Mouse (Mus musculus) embryo, embryonic 11.5 days (tissue): Measurements from ENCODE around the gene Cntn3.
A peak's percentile ranks its signal among the peaks of the same experiment; 100 is the strongest.
"Not testable (repeated sequence)": the region's sequence is repeated elsewhere in the genome, so short reads cannot be mapped to it uniquely, and the experiment has no call there.

ENCODE experiments used
- DNase-seq: peaks from one replicate; pipeline ENCODE4 v3.0.0-alpha.2; 2012; ENCODE audit warnings: low read depth, low spot score

The Cntn3 gene

DNA sequence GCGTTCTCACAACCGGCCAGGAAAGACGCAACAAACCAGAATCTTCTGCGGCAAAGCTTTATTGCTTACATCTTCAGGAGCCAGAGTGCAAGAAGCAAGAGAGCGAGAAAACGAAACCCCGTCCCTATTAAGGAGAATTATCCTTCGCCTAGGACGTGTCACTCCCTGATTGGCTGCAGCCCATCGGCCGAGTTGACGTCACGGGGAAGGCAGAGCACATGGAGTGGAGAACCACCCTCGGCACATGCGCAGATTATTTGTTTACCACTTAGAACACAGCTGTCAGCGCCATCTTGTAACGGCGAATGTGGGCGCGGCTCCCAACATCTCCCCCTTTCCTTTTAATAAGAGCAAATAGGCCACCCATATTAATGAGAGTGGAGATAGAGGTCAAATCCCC is at the start of gene Cntn3:
TSS of gene Cntn3 (minus strand) at position 101 of the 400 bp plus-strand sequence.
- DNase-seq, result not testable (repeated sequence)

DNA sequence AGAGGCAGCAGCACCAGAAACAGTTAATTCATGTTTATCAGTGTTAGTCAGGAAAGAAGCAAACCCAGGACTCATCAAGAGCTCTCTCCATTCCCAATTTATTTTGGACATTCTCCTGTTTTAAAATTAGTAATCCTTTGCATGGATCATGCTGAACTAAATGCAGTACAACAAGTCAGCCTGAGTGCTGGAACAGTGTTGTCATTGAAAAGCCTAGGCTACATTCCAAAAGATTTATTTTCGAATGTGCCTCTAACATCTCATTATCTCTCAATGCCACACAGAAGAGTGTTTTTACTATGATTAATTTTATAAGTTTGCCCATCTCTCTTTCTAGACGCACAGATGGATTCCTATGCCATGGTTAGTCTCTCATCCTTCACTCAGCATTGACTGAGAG is 27.9 kb upstream of the Cntn3 start:
- DNase-seq, result no peak

DNA sequence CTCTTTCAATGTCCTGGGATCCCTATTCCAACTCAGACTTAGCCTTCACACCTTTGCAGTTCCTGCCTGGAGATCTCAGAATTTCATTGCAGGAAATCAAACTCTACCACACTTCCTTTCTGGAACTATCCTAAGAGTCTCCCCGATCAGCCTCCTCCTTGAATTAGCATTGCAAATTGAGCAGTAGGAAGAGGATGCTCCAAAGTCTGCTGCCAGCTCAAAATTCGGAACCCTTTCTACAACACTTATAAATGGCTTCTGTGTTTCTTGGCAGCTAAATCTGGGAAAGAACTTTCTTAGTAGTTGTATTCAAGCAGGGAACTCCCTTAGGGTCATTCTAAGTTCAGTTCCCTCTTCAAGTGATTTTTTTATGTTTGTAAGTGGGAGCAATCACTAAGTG is 24.9 kb upstream of the Cntn3 start:
- no peak for DNase-seq

DNA sequence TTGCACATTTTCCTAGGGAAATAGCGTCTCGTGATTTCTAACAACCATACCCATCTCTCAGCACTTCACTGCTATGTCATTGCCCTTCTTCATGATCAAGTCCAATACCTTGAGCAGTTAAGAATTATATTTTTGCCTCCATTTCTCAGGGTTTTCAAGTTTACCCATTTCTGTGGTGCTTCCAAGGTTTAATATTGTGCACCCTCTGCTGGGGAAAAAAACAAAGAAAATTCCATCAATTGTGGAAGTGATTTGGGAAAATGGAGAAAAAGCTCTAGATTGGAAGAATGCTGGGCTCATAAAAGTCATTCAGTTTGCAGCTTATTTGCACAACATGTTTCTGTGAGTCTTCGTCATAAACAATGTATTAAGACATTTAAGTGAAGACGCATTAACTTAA is 17.2 kb upstream of the Cntn3 start:
- no peak for DNase-seq

DNA sequence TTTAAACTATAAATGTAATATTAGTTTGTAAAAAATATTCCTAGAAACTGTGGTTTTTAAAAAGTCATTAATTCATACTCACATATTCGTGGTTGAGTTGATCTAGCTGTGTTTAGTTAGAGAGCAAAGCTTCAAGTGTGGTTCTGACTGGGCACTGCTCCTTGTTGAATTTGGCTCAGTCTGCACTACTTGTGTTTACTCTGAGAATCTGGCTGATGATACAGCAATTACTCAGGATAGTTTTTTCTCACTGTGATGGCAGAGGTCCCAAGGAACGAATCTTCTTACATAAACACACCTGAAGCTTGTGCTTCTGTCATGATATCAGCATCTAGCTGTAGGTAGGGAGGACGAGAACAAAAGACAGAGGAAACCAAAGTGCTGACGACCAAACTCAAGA is 16.4 kb upstream of the Cntn3 start:
- no peak for DNase-seq

DNA sequence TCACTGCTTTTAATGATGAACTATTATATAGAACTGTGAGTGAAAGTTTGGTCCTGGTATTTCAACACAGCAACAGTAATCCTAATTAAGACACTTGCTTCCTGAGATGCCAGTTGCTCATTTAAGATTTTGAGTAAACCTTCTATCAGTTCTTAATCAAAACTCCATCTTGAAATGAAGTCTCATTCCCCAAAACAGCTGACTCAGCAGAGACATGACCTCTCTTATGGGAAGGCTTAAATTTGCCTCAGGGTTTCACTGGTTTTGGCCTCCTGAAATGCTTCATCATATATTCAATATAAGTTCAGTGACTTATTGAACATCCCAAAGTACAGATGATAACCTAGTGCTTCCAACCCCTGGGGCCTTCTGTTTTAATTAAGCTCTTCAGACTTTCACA is 13.2 kb upstream of the Cntn3 start:
- no peak for DNase-seq

DNA sequence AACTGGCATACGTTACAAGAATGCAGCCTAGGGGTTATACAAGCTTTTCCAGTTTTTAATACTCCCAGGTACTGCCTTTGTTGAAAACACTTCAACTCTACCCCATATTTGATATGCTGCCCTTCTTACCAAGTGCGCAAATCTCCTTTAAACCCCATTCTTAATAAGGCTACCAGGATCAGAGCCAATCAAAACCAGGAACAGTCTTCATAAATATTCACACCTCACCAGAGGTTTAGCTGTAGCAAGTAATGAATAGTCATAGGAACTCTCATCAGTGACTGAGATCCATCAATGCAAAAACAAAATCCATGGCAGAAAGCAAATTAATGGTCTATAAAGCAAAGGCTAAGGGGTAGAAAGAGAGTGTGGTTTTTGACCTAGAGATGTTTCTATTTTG is 10.7 kb upstream of the Cntn3 start:
- DNase-seq, result no peak

DNA sequence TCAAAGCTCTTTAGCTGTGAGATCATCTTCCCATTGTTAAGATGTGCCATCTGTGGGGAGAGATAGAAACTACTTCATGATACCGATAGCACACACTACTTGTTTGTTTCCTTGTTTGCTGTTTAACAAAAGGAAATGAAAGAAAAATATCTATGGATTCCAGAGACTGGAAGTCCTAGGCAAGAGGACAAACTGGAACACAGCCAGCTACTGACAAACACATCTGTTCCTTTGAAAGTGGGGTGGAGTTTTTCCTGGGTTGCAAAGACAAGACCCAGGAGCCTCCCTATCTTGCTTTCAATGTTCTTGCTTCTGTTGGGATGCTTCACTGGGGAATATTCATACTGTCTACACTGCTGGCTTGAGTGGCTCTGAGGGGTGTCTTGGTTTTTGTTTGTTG is 5.4 kb downstream of the Cntn3 start:
- DNase-seq, result no peak

DNA sequence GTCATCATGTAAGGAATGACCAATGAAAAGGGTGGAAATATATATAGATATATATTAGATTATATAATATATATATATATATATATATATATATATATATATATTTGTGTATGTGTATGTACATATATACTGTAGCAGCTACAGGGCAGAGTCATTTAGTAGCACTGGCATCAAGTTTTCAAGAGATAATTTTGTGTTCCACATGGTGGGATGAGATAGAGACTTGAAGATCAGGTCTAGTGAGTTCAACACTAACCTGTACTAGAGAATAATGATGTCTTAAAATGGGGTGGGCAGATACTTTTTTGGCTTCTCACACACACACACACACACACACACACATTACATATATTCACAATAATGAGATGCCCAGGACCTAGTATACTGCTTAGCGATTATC is 7.7 kb downstream of the Cntn3 start:
- no peak for DNase-seq

DNA sequence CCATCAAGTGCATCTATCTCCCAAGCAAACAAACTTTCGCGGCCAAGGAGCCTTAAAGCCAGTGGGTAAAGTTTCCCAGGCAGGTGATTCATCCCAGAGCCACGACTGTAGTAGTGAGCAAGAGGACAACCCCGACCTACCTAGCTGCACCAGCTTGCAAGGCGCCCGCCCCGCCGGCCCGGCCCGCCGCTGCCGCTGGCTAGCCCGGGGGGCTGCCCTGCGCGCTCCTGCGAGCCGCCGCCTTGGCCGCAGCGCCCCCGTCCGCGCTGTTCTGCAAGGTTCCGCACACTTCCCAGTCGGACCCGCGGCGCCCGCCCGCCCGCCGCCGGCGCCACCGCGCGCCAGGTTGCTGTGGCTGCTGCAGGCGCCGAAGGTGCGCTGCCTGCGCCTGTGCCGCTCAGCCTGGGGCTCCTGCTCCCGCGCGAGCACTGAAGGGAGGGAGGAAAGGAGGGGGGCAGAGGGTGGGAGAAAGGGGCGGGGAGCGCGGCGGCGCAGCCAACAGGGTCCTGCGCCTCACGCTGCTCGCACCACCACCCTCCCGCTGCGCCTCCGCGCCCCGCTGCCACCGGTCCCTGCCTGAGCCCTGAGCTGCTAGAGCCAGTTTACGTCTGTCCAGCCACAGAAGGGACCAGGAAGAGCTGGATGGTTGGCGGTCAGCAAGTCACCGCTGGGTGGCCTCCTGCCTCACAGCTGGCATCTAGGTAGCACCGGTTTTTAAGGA is 8.7 kb downstream of the Cntn3 start:
- DNase-seq, result peak; percentile 64

DNA sequence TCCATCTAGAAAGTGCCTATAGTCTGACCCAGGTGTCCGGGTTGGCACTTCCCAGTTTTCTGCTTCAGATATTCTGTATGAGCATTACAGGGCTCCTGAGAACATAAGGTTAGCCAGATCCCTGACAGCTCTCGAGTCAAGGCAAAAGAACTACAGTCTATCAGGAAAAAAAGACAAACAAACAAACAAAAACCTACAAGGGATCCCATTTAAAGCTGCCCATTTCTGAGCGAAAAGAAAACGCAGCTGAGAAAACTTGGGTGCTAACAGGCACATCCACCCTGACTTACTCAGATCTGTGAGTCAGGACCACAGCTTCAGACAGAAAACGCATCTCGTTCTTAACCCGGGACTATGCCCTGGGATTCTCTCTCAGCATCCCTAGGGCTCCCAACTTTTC is 9.5 kb downstream of the Cntn3 start:
- no peak for DNase-seq

DNA sequence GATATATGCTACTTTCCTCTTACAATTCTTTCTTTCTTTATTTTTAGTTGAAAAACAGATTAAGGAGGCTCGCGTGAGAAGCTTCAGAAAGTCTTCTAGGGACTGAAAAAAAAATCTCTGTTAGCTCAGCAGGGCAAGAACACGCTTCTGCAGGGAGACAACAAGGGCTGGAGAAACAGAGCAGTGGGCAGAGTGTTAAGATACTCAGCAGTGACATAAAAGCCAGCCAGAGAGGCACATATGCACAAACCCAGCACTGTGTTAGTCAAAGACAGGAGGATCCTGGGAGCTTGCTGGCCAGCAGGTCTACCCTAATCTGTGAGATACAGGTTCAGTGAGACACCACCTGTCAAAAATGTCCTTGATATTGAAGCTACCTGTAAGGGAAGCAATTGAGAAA is 15.4 kb downstream of the Cntn3 start:
- no peak for DNase-seq

DNA sequence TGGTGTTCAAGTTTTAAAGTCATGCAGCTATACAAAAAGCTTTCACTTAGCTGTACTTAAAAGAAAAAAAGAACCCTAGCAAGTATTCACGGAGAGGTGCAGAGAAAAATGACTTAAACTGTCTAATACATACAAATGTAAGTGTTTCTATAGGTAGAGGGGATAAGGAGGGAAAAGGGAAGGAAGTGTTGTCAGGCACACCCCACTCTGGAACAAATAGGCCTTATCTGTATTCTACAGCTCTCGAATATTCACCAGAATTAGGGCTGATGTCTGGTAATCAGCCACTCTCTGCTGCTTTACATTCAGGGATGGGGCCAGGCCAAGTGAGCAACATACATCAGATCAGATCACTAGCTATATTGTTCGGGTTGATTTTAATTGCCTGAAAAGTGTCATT is 16.4 kb downstream of the Cntn3 start:
- DNase-seq, result no peak

DNA sequence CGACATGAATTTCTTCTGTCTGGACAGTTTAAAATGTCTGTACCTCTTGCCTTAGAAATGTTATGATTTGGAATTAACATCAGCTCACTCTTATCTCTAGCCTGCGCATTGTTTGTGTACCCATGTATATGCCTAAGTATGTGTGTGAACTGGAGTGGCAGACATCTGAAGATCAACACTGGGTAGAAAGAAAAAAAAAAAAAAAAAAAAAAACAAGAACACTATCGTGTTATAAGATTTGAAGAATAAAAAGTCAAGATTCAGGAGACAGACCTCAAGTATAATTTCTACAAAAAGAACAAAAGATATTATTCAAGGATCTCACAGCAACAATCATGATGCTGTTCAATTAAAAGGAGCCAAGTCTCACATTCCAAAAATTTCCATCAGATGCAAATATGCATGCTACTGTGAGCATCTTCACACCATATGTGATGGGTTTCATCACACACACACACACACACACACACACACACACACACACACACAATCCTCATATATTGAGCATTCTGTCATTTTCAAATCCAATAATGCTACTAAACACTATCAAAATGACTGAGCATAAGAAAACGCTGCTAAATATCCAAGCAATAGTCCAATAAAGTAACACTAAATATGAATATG is 17.0 kb downstream of the Cntn3 start:
- no peak for DNase-seq

DNA sequence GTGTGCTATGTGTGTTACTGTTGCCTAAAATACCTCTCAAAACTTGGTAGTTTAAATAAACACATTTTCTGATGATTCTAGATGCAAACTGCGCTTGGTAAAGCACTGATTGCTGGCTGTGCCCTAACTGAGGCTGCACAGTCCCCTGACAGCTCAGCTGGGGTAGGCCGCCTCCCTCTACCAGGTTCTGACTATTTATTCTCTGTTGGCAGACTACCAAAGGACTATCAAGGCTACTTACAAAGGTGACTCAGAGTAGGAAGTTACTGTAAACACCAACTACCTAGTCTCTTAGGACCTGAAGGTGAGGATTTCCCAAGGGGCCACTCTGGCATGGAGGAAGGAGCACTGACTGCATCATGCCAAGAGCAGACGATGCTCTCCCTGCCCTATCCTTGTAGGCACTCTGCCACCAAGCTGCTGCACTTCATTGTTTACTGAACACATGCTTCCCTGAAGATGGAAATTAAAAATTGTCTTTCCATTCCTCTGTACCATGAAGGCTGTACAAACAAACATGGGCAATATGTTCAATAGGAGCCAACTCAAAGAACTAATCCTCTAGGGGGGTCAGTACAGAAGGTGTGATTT is 17.7 kb downstream of the Cntn3 start:
- DNase-seq, result no peak

DNA sequence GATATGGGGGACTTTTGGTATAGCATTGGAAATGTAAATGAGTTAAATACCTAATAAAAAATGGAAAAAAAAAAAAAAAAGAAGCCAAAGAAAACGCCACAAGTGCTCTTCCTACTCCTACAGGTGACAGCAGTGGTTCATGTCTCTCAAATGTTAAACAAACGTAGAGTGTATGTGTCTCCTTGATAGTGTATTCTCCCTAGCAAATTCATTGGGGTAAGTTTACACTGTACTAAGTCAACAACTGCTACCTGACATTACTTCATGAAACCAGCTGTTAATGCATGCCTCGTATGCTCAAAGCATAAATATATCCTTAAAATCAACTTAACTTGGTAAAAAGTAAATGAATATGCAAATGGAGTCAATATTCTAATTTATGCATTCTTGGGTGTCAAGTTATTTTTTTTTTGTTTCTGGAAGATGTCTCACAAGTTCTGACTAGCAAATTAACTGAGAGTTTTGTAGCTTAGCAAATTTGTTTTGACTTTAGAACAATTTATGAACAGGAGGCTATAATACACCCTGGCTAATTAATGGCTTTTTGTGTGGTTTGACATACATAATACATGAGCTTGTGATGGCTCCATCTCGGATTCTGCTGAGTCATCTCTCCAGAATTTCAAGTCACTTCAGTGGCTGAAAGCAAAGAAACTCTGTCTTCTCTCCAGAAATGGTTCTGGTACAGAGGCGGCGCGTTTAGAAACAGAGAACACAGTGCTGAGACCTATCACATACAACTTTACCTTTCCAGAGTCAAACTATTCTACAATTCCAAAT is 31.1 kb downstream of the Cntn3 start:
- no peak for DNase-seq

DNA sequence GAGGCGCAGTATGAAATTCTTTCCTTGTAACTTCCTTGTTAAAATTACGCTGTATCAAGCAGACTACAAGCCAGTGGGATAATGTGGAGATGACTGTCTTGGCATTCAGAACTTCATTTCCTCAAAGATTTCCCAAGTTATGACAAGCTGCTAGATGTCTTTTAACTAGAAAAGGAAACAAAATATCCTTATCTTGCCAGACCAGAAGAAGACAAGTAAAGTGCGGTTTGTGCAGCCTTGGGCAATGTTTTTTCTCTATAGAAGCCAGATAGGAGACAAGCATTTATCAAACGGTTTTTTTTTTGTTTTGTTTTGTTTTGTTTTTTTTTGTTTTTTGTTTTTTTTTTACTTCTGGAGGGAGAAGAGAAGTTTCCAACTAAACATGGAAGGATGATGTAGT is 37.3 kb downstream of the Cntn3 start:
- no peak for DNase-seq

DNA sequence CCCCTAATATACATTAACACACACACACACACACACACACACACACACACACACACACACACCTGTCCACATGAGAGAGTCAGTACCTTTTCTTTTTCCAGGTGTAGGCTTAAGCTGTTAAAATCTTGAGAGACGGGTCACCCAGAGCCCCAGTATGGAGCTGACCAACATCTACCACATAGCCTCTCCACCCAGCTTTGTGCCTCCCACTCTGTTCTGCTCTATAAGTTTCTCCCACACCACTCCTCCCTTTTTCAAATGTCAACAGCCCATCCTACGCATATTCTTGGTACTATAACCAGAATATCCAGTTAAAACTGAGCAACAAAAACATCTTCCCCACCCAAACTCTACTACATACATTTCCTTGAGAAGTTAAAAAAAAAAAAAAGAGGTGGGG is 49.9 kb downstream of the Cntn3 start:
- DNase-seq, result no peak

DNA sequence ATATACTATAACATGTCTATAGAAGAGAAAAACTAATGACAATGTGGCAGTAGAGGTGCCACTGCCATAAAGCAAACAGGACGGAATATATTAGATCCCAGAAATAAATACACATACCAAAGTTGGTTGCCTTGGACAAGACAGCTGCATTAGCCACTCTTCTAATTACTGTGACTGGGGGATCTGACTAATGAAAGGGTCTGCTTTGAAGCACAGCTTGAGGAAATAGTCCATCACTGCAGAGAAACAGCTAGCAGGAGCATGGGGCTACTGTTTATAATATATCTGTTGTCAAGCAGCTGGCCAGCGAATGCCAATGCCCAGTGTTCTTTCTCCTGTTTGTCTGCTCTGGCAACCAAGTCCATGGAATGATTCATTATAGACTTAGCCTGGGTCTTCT is 51.9 kb downstream of the Cntn3 start:
- DNase-seq, result no peak

DNA sequence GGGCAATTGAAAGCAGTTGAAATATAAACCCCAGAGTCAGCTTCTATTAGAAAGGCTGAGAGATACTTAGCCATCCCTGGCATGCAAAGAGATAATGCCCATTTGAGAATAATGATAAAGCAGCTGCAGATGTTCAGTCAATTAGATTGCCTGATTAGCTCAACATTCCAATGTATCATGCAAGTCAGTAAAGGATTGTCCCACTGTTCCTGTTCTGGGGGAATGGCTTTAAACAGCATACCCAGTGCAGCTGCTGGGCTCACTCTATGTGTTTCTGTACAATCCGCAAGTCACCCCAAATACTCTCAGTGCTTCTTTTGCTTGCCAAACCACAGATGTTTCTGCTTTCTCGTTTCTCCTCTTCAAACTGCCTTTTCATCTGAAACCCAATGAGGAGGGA is 57.7 kb downstream of the Cntn3 start:
- no peak for DNase-seq

DNA sequence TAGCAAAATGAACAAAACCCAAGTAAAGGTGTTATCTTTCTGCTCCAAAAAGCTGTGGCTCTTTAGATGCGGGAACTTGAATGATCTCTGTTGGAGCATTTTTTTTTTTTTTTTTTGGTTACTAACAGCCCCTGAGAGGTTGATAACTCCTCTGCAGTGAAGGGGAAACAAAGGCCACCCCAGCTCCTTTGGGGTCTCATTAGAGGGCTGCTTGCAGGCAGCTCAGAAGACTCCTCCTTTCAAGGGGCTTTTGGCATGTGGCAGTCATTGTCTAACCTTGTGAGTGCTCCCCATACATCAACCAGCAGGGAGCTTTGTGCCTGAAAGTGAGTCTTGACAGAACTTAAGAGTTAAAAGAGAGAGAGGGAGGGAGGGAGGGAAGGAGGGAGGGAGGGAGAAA is 60.8 kb downstream of the Cntn3 start:
- no peak for DNase-seq

DNA sequence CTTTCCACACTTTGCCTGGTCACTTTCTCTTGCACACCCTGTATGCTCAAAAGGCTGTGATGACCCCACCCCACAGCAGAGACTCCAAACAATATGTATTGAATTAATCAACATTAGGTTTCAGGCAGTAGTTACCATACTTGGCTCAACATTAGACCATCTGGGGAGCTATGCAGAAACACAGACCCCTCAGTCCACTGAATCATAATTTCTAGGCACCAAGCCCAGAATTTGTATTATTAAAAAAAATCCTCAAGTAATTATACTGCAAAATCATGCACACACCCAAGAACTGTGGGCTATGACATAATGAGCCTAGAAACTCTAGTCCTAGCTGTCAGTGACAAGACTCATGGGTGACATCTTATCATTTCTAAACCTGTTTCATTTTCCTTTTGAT is 87.4 kb downstream of the Cntn3 start:
- no peak for DNase-seq
